Mouse (Mus musculus): ENCODE results near the gene Gm3646. TPM values are rescaled to one million over a fixed set of nuclear protein-coding genes. Genes with fewer than 3 reads are reported as not detected.

Gene Gm3646
- polyA plus RNA-seq, 1 experiment from 2014 or later: not detected

- H3K4me1 ChIP-seq: peaks cover 16% of the 10 kb centered on the region
- H3K9me3 ChIP-seq (replicated peaks): no peaks in the 10 kb centered on the region
- no peak overlapping the region for H3K4me3 ChIP-seq (replicated peaks)
- ATAC-seq (ENCODE audit: low FRiP score): no peak
- no peaks in the 10 kb centered on the region for H3K36me3 ChIP-seq
- no peak overlapping the region for H3K4me2 ChIP-seq
- H3K9ac ChIP-seq (replicated peaks): no peak overlapping the region
- WGBS: 74% methylated on average over 9 of the region's 9 CpGs
- no peak overlapping the region for H3K27ac ChIP-seq (replicated peaks)
- no peaks in the 10 kb centered on the region for H3K27me3 ChIP-seq (replicated peaks)
These were observed 46.9 kb downstream of the Gm3646 start for GRCm38 (mm10) chr1:39758244-39758643.

GRCm38 (mm10) chr1:39756952-39757351 lies 48.2 kb downstream of the Gm3646 start:
- H3K9ac ChIP-seq (replicated peaks): no peak overlapping the region
- H3K9me3 ChIP-seq (replicated peaks): no peaks in the 10 kb centered on the region
- H3K27me3 ChIP-seq (replicated peaks): no peaks in the 10 kb centered on the region
- no peaks in the 10 kb centered on the region for H3K36me3 ChIP-seq
- no peak overlapping the region for H3K27ac ChIP-seq (replicated peaks)
- no peak overlapping the region for H3K4me3 ChIP-seq (replicated peaks)
- no peak for ATAC-seq (ENCODE audit: low FRiP score)
- peaks cover 11% of the 10 kb centered on the region for H3K4me1 ChIP-seq
- 85% methylated on average over 11 of the region's 11 CpGs for WGBS
- no peak overlapping the region for H3K4me2 ChIP-seq

- no peak overlapping the region for H3K4me2 ChIP-seq
- peaks cover 4% of the 10 kb centered on the region for H3K4me1 ChIP-seq
- no peak overlapping the region for H3K27ac ChIP-seq (replicated peaks)
- 84% methylated on average over 13 of the region's 13 CpGs for WGBS
- H3K36me3 ChIP-seq: no peaks in the 10 kb centered on the region
- ATAC-seq (ENCODE audit: low FRiP score): no peak
- H3K9ac ChIP-seq (replicated peaks): no peak overlapping the region
- H3K9me3 ChIP-seq (replicated peaks): no peaks in the 10 kb centered on the region
- H3K4me3 ChIP-seq (replicated peaks): no peak overlapping the region
- H3K27me3 ChIP-seq (replicated peaks): no peaks in the 10 kb centered on the region
These were observed 50.7 kb downstream of the Gm3646 start for GRCm38 (mm10) chr1:39754224-39754957.

Other genes starting within 250 kb of the Gm3646 start
- 26.1 and 26.5 TPM in 2 replicates for gene Rnf149, start 227.9 kb downstream of the Gm3646 start, polyA plus RNA-seq (2015; fragmentation: Nextera tagmentation; extraction: Ambion mirVana)
- gene Creg2, start 153.9 kb downstream of the Gm3646 start, polyA plus RNA-seq (2015; fragmentation: Nextera tagmentation; extraction: Ambion mirVana): 11.0 and 12.6 TPM in 2 replicates
- gene Rfx8, start 84.3 kb downstream of the Gm3646 start, polyA plus RNA-seq (2015; fragmentation: Nextera tagmentation; extraction: Ambion mirVana): 0.14 and 0.27 TPM in 2 replicates
- gene Map4k4, start 95.6 kb upstream of the Gm3646 start, polyA plus RNA-seq (2015; fragmentation: Nextera tagmentation; extraction: Ambion mirVana): 31.1 and 35.7 TPM in 2 replicates